Mouse (Mus musculus): Measurements from ENCODE around the gene Eif4e. TPM values are rescaled to one million over a fixed set of nuclear protein-coding genes. Genes with fewer than 3 reads are reported as not detected.

The Eif4e gene
- polyA plus RNA-seq, 1 experiment from 2014 or later = 559 TPM

GRCm38 (mm10) chr3:138593131-138593530 is 67.2 kb downstream of the Eif4e start:
- H3K9me3 ChIP-seq (replicated peaks; ENCODE audit: control insufficient read depth, low read length) = no peaks in the 10 kb centered on the region
- H3K27me3 ChIP-seq (ENCODE audit: control insufficient read depth, insufficient read depth, low read length) = no peaks in the 10 kb centered on the region
- 84% methylated on average over 8 of the region's 8 CpGs for WGBS
- DNase-seq (ENCODE audit: low spot score) = no peak
- 0 out of 2 replicates have a peak, but pooled peaks have one; percentile 14 for ATAC-seq (replicated peaks; ENCODE audit: insufficient number of reproducible peaks, low FRiP score, low TSS enrichment, low read depth)
- H3K4me3 ChIP-seq (ENCODE audit: low read depth, low read length) = no peak overlapping the region
- H3K9ac ChIP-seq (replicated peaks; ENCODE audit: low read length) = no peak overlapping the region
- no peaks in the 10 kb centered on the region for H3K36me3 ChIP-seq (replicated peaks; ENCODE audit: control insufficient read depth, insufficient read depth, low read depth, low read length)
- H3K4me1 ChIP-seq (ENCODE audit: control insufficient read depth, insufficient read depth, low read length) = no peaks in the 10 kb centered on the region
- H3K27ac ChIP-seq (replicated peaks; ENCODE audit: low read depth, low read length) = no peak overlapping the region
- no peak overlapping the region for H3K4me2 ChIP-seq (ENCODE audit: low read depth, low read length)

GRCm38 (mm10) chr3:138593911-138594310 is 67.9 kb downstream of the Eif4e start:
- DNase-seq (ENCODE audit: low spot score) (no peak), ATAC-seq (replicated peaks; ENCODE audit: insufficient number of reproducible peaks, low FRiP score, low TSS enrichment, low read depth) (no peak)
- Histone ChIP-seq H3K27me3 (ENCODE audit: control insufficient read depth, insufficient read depth, low read length) (no peaks in the 10 kb centered on the region), H3K36me3 (replicated peaks; ENCODE audit: control insufficient read depth, insufficient read depth, low read depth, low read length) (no peaks in the 10 kb centered on the region), H3K4me1 (ENCODE audit: control insufficient read depth, insufficient read depth, low read length) (no peaks in the 10 kb centered on the region), H3K4me2 (ENCODE audit: low read depth, low read length) (no peak overlapping the region), H3K4me3 (ENCODE audit: low read depth, low read length) (no peak overlapping the region), H3K9ac (replicated peaks; ENCODE audit: low read length) (no peak overlapping the region), H3K9me3 (replicated peaks; ENCODE audit: control insufficient read depth, low read length) (no peaks in the 10 kb centered on the region), H3K27ac (replicated peaks; ENCODE audit: low read depth, low read length) (no peak overlapping the region)
- WGBS = 87% methylated on average over 7 of the region's 7 CpGs

- H3K4me2 ChIP-seq (ENCODE audit: low read depth, low read length) = no peak overlapping the region
- no peak for DNase-seq (ENCODE audit: low spot score)
- ATAC-seq (replicated peaks; ENCODE audit: insufficient number of reproducible peaks, low FRiP score, low TSS enrichment, low read depth) = 0 out of 2 replicates have a peak, but pooled peaks have one; percentile 12
- 83% methylated on average over 4 of the region's 4 CpGs for WGBS
- no peaks in the 10 kb centered on the region for H3K36me3 ChIP-seq (replicated peaks; ENCODE audit: control insufficient read depth, insufficient read depth, low read depth, low read length)
- H3K27me3 ChIP-seq (ENCODE audit: control insufficient read depth, insufficient read depth, low read length) = no peaks in the 10 kb centered on the region
- H3K4me3 ChIP-seq (ENCODE audit: low read depth, low read length) = no peak overlapping the region
- H3K9ac ChIP-seq (replicated peaks; ENCODE audit: low read length) = no peak overlapping the region
- H3K27ac ChIP-seq (replicated peaks; ENCODE audit: low read depth, low read length) = no peak overlapping the region
- H3K4me1 ChIP-seq (ENCODE audit: control insufficient read depth, insufficient read depth, low read length) = no peaks in the 10 kb centered on the region
- H3K9me3 ChIP-seq (replicated peaks; ENCODE audit: control insufficient read depth, low read length) = no peaks in the 10 kb centered on the region
These were observed 75.1 kb downstream of the Eif4e start for GRCm38 (mm10) chr3:138601076-138601475.

- ATAC-seq (replicated peaks; ENCODE audit: insufficient number of reproducible peaks, low FRiP score, low TSS enrichment, low read depth) (no peak), DNase-seq (ENCODE audit: low spot score) (no peak)
- Histone ChIP-seq H3K27me3 (ENCODE audit: control insufficient read depth, insufficient read depth, low read length) (no peaks in the 10 kb centered on the region), H3K4me3 (ENCODE audit: low read depth, low read length) (no peak overlapping the region), H3K4me1 (ENCODE audit: control insufficient read depth, insufficient read depth, low read length) (no peaks in the 10 kb centered on the region), H3K27ac (replicated peaks; ENCODE audit: low read depth, low read length) (no peak overlapping the region), H3K9me3 (replicated peaks; ENCODE audit: control insufficient read depth, low read length) (no peaks in the 10 kb centered on the region), H3K4me2 (ENCODE audit: low read depth, low read length) (no peak overlapping the region), H3K9ac (replicated peaks; ENCODE audit: low read length) (no peak overlapping the region), H3K36me3 (replicated peaks; ENCODE audit: control insufficient read depth, insufficient read depth, low read depth, low read length) (no peaks in the 10 kb centered on the region)
- 71% methylated on average over 8 of the region's 8 CpGs for WGBS
These were observed 79.2 kb downstream of the Eif4e start for GRCm38 (mm10) chr3:138605132-138605531.

GRCm38 (mm10) chr3:138608665-138609064 is 82.7 kb downstream of the Eif4e start:
- WGBS = 80% methylated on average over 5 of the region's 5 CpGs
- DNase-seq (ENCODE audit: low spot score) (no peak), ATAC-seq (replicated peaks; ENCODE audit: insufficient number of reproducible peaks, low FRiP score, low TSS enrichment, low read depth) (no peak)
- no peaks in the 10 kb centered on the region for H3K36me3 ChIP-seq (replicated peaks; ENCODE audit: control insufficient read depth, insufficient read depth, low read depth, low read length)
- H3K4me1 ChIP-seq (ENCODE audit: control insufficient read depth, insufficient read depth, low read length) = no peaks in the 10 kb centered on the region
- no peak overlapping the region for H3K9ac ChIP-seq (replicated peaks; ENCODE audit: low read length)
- no peaks in the 10 kb centered on the region for H3K27me3 ChIP-seq (ENCODE audit: control insufficient read depth, insufficient read depth, low read length)
- H3K4me3 ChIP-seq (ENCODE audit: low read depth, low read length) = no peak overlapping the region
- H3K27ac ChIP-seq (replicated peaks; ENCODE audit: low read depth, low read length) = no peak overlapping the region
- H3K9me3 ChIP-seq (replicated peaks; ENCODE audit: control insufficient read depth, low read length) = no peaks in the 10 kb centered on the region
- H3K4me2 ChIP-seq (ENCODE audit: low read depth, low read length) = no peak overlapping the region

MicroRNAs encoded within 50 kb of the gene (microRNA counts, 519-probe panel; counts per million panel counts)
- not detected for microRNA mmu-miR-1956

Small RNAs within 50 kb of the gene (microRNA-seq; reads per million reads assigned to microRNA genes)
- not detected for gene Mir1956 (ENCODE audit: borderline number of aligned reads)

Other genes starting within 250 kb of the Eif4e start
- gene Adh6a, start 212.9 kb upstream of the Eif4e start, polyA plus RNA-seq (2014; fragmentation: Nextera tagmentation; extraction: Ambion mirVana) = not detected in 2 replicates
- 0.52 and 0.53 TPM in 2 replicates for gene Adh6b, start 184.4 kb upstream of the Eif4e start, polyA plus RNA-seq (2014; fragmentation: Nextera tagmentation; extraction: Ambion mirVana)
- gene Adh4, start 110.7 kb upstream of the Eif4e start, polyA plus RNA-seq (2014; fragmentation: Nextera tagmentation; extraction: Ambion mirVana) = not detected in 2 replicates
- gene Adh5, start 83.1 kb upstream of the Eif4e start, polyA plus RNA-seq (2014; fragmentation: Nextera tagmentation; extraction: Ambion mirVana) = 285 and 303 TPM in 2 replicates
- gene Metap1, start 36.7 kb upstream of the Eif4e start, polyA plus RNA-seq (2014; fragmentation: Nextera tagmentation; extraction: Ambion mirVana) = 54.2 and 58.3 TPM in 2 replicates
- 34.4 and 36.2 TPM in 2 replicates for gene Tspan5, start 216.0 kb downstream of the Eif4e start, polyA plus RNA-seq (2014; fragmentation: Nextera tagmentation; extraction: Ambion mirVana)

Measured in embryonic facial prominence, embryonic 11.5 days (tissue).